12 mouse cellular contexts compared by ENCODE assay signal in genomic region chr11:63296476-63296875, GRCm38 (mm10).
"Had no signal": no experiment of that assay in that cellular context is flagged by ENCODE, and none has a peak within 500 bp of the region (broad histone marks: within the 10 kb centered on the region; RNA-seq: fewer than 3 reads in every experiment).

No protein-coding gene starts in this region.

- H3K4me2 ChIP-seq: intestine, embryonic 15.5 days; limb, embryonic 13.5 days; liver, embryonic 12.5 days; lung, embryonic 15.5 days; midbrain, embryonic 13.5 days; neural tube, embryonic 15.5 days had no signal

- DNase-seq: left cerebral cortex, postnatal 4 days; lung, postnatal 14 days; right cerebral cortex, adult 18-20 months; right cerebral cortex, postnatal 25 days; thymus, postnatal 4 days had no signal

- ATAC-seq: intestine, embryonic 15.5 days; liver, embryonic 12.5 days; midbrain, embryonic 13.5 days had no signal

- H3K4me3 ChIP-seq: intestine, embryonic 15.5 days; limb, embryonic 13.5 days; liver, embryonic 12.5 days; lung, embryonic 15.5 days; midbrain, embryonic 13.5 days; myocyte; neural tube, embryonic 15.5 days had no signal

- H3K36me3 ChIP-seq: intestine, embryonic 15.5 days; limb, embryonic 13.5 days; liver, embryonic 12.5 days; lung, embryonic 15.5 days; midbrain, embryonic 13.5 days; neural tube, embryonic 15.5 days had no signal

- H3K27me3 ChIP-seq: intestine, embryonic 15.5 days; limb, embryonic 13.5 days; liver, embryonic 12.5 days; lung, embryonic 15.5 days; midbrain, embryonic 13.5 days; neural tube, embryonic 15.5 days had no signal

- H3K27ac ChIP-seq: intestine, embryonic 15.5 days; limb, embryonic 13.5 days; liver, embryonic 12.5 days; lung, embryonic 15.5 days; midbrain, embryonic 13.5 days; neural tube, embryonic 15.5 days had no signal

- H3K4me1 ChIP-seq: intestine, embryonic 15.5 days; liver, embryonic 12.5 days; lung, embryonic 15.5 days had no signal

- H3K9ac ChIP-seq: intestine, embryonic 15.5 days; limb, embryonic 13.5 days; liver, embryonic 12.5 days; lung, embryonic 15.5 days; midbrain, embryonic 13.5 days; neural tube, embryonic 15.5 days had no signal

- H3K9me3 ChIP-seq: intestine, embryonic 15.5 days; limb, embryonic 13.5 days; liver, embryonic 12.5 days; lung, embryonic 15.5 days; midbrain, embryonic 13.5 days; neural tube, embryonic 15.5 days had no signal
